Mouse (Mus musculus): ENCODE data around the gene Sgms2. TPM values are rescaled to one million over a fixed set of nuclear protein-coding genes. Genes with fewer than 3 reads are reported as not detected.

Sgms2 gene
- polyA plus RNA-seq, 1 experiment: 4.2 TPM

DNA sequence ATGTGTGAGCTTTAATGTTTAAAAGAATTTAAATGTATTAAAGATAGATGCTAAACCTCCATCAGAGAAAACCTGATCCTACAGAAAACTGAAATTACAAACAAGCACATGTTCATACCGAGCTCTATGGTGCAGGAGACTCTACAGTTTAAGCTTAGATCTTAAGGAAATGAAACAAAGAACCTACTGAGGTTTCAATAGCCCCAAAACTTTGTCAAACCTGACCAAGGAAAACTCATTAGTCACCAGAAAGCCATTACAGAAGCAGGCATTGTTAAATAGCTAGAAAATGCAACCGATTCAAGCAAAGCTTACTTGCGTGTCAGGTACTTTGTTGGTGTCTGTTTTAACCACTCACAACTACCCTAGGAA is 142.6 kb downstream of the Sgms2 start:
- no peak overlapping the region for H3ac ChIP-seq (ENCODE audit: control insufficient read depth, insufficient read length)
- no peaks in the 10 kb centered on the region for H3K36me3 ChIP-seq (ENCODE audit: control insufficient read depth, insufficient read depth)
- H3K4me2 ChIP-seq (ENCODE audit: low read depth): no peak overlapping the region
- no peak overlapping the region for H3K4me3 ChIP-seq
- no peaks in the 10 kb centered on the region for H3K79me2 ChIP-seq (ENCODE audit: control insufficient read depth, insufficient read depth)
- no peaks in the 10 kb centered on the region for H3K27me3 ChIP-seq (ENCODE audit: control insufficient read depth, insufficient read depth, insufficient read length)
- no peak for TF ChIP-seq TCF12 (IDR thresholded peaks at IDR 0.05; ENCODE audit: insufficient read depth, poor library complexity, severe bottlenecking)
- no peak for TF ChIP-seq TCF3 (IDR thresholded peaks at IDR 0.05; ENCODE audit: insufficient read length, low read depth)
- no peak for TF ChIP-seq REST (IDR thresholded peaks at IDR 0.05; ENCODE audit: insufficient read depth, insufficient read length)
- no peak for TF ChIP-seq POLR2A (IDR thresholded peaks at IDR 0.05; ENCODE audit: insufficient read length, low read depth)
- no peak for TF ChIP-seq E2F4 (IDR thresholded peaks at IDR 0.05; ENCODE audit: insufficient read depth)

DNA sequence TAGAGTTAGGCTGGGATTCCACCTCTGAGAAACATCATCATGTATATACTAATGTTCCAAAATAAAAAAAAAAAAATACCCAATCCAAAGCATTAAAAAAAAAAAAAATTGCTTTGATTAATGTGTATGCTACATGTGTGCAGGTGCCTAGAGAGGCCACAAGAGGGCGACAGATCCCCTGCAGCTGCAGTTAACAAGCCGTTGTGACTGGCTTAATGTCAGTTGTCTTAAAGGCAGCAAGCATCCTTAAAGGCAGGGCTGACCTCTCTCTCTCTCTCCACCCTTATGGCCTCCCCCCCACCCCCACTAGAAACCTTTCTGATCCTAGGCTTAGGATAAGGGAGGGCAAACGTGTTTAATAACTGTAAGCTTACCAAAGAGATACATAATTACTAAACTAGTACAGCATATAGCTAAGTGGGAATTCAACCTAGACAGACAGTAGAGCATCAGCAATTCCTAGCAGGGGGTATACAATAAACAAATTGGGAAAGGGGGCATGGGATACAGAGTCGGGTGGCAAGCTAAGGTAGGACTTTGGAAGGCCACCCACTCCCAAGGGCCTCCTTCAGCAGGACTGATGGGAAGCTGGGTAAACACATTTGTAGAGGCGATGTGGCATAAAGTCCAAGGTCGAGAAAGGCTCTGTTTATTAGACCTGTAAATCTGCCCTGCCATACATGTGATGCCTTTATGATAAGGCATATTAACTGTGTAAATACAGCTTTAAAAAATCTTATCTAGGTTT is 143.2 kb downstream of the Sgms2 start:
- H3ac ChIP-seq (ENCODE audit: control insufficient read depth, insufficient read length): no peak overlapping the region
- H3K4me3 ChIP-seq: no peak overlapping the region
- H3K79me2 ChIP-seq (ENCODE audit: control insufficient read depth, insufficient read depth): no peaks in the 10 kb centered on the region
- no peaks in the 10 kb centered on the region for H3K36me3 ChIP-seq (ENCODE audit: control insufficient read depth, insufficient read depth)
- TF ChIP-seq TCF12 (IDR thresholded peaks at IDR 0.05; ENCODE audit: insufficient read depth, poor library complexity, severe bottlenecking) (no peak), REST (IDR thresholded peaks at IDR 0.05; ENCODE audit: insufficient read depth, insufficient read length) (no peak), POLR2A (IDR thresholded peaks at IDR 0.05; ENCODE audit: insufficient read length, low read depth) (no peak), POLR2AphosphoS2 (IDR thresholded peaks at IDR 0.05; ENCODE audit: insufficient read length, low read depth) (no peak), MAX (IDR thresholded peaks at IDR 0.05; ENCODE audit: low read depth) (no peak), CEBPB (IDR thresholded peaks at IDR 0.05; ENCODE audit: insufficient read depth, poor library complexity, severe bottlenecking) (no peak), TCF3 (IDR thresholded peaks at IDR 0.05; ENCODE audit: insufficient read length, low read depth) (no peak), E2F4 (IDR thresholded peaks at IDR 0.05; ENCODE audit: insufficient read depth) (no peak), MYOG (IDR thresholded peaks at IDR 0.05; ENCODE audit: control insufficient read depth in 1 of 3, insufficient read depth in 1 of 3, insufficient read length in 2 of 3, low read depth in 2 of 3) (no peak), MYOD1 (IDR thresholded peaks at IDR 0.05; ENCODE audit: control insufficient read depth in 1 of 3, insufficient read length in 2 of 3, low read depth in 2 of 3) (no peak), SRF (IDR thresholded peaks at IDR 0.05; ENCODE audit: control insufficient read depth, insufficient read length, low read depth) (no peak), USF1 (IDR thresholded peaks at IDR 0.05; ENCODE audit: low read depth) (no peak)
- H3K27me3 ChIP-seq (ENCODE audit: control insufficient read depth, insufficient read depth, insufficient read length): no peaks in the 10 kb centered on the region
- no peak overlapping the region for H3K4me2 ChIP-seq (ENCODE audit: low read depth)

DNA sequence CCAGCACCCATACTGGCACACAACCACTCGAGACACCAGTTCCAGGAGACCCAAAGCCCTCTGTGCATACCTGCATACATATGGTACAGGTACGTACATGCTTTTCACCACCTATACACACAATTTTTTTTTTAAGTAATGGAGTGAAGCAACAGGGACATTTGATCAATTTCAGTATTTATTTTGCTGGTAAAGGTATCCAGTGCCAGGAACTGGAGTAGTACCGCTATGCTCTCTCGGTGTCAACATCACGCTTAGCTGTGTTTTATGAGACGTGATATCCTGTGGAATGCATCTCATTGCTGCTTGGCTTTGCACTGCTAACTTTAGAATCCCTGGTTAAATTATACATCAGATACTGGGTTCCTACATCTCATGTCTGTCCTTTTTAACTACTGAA is 145.3 kb downstream of the Sgms2 start:
- no peaks in the 10 kb centered on the region for H3K79me2 ChIP-seq (ENCODE audit: control insufficient read depth, insufficient read depth)
- no peak overlapping the region for H3K4me3 ChIP-seq
- H3K36me3 ChIP-seq (ENCODE audit: control insufficient read depth, insufficient read depth): no peaks in the 10 kb centered on the region
- H3K4me2 ChIP-seq (ENCODE audit: low read depth): no peak overlapping the region
- H3K27me3 ChIP-seq (ENCODE audit: control insufficient read depth, insufficient read depth, insufficient read length): no peaks in the 10 kb centered on the region
- TF ChIP-seq MAX (IDR thresholded peaks at IDR 0.05; ENCODE audit: low read depth): no peak
- TF ChIP-seq TCF12 (IDR thresholded peaks at IDR 0.05; ENCODE audit: insufficient read depth, poor library complexity, severe bottlenecking): no peak
- no peak for TF ChIP-seq SRF (IDR thresholded peaks at IDR 0.05; ENCODE audit: control insufficient read depth, insufficient read length, low read depth)
- TF ChIP-seq MYOG (IDR thresholded peaks at IDR 0.05; ENCODE audit: control insufficient read depth in 1 of 3, insufficient read depth in 1 of 3, insufficient read length in 2 of 3, low read depth in 2 of 3): no peak
- no peak for TF ChIP-seq REST (IDR thresholded peaks at IDR 0.05; ENCODE audit: insufficient read depth, insufficient read length)
- TF ChIP-seq MYOD1 (IDR thresholded peaks at IDR 0.05; ENCODE audit: control insufficient read depth in 1 of 3, insufficient read length in 2 of 3, low read depth in 2 of 3): no peak
- no peak for TF ChIP-seq POLR2AphosphoS2 (IDR thresholded peaks at IDR 0.05; ENCODE audit: insufficient read length, low read depth)
- no peak for TF ChIP-seq TCF3 (IDR thresholded peaks at IDR 0.05; ENCODE audit: insufficient read length, low read depth)
- no peak for TF ChIP-seq CEBPB (IDR thresholded peaks at IDR 0.05; ENCODE audit: insufficient read depth, poor library complexity, severe bottlenecking)
- no peak for TF ChIP-seq POLR2A (IDR thresholded peaks at IDR 0.05; ENCODE audit: insufficient read length, low read depth)
- no peak for TF ChIP-seq E2F4 (IDR thresholded peaks at IDR 0.05; ENCODE audit: insufficient read depth)
- no peak for TF ChIP-seq USF1 (IDR thresholded peaks at IDR 0.05; ENCODE audit: low read depth)
- no peak overlapping the region for H3ac ChIP-seq (ENCODE audit: control insufficient read depth, insufficient read length)

DNA sequence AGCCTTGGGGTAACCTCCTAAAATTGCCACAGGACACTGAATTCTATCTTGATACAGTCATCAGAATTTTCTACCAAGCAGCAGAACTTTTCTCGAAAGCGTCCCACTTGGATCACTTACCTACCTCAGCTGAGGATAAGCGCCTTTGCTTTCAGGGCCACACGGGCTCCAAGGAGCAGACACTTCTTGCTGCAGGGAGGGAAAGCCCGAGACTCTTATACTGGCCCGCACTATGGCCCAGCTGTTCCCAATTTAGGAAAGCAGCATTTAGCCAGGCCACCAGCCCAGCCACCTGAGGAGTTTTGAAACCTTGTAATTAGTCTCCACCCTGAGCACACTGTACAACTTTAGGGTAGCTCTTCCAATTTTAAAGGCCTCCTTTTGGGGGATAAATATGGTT is 147.9 kb downstream of the Sgms2 start:
- H3K79me2 ChIP-seq (ENCODE audit: control insufficient read depth, insufficient read depth): no peaks in the 10 kb centered on the region
- H3ac ChIP-seq (ENCODE audit: control insufficient read depth, insufficient read length): no peak overlapping the region
- H3K4me3 ChIP-seq: no peak overlapping the region
- H3K27me3 ChIP-seq (ENCODE audit: control insufficient read depth, insufficient read depth, insufficient read length): no peaks in the 10 kb centered on the region
- H3K4me2 ChIP-seq (ENCODE audit: low read depth): no peak overlapping the region
- TF ChIP-seq POLR2A (IDR thresholded peaks at IDR 0.05; ENCODE audit: insufficient read length, low read depth): no peak
- no peak for TF ChIP-seq CEBPB (IDR thresholded peaks at IDR 0.05; ENCODE audit: insufficient read depth, poor library complexity, severe bottlenecking)
- no peak for TF ChIP-seq TCF3 (IDR thresholded peaks at IDR 0.05; ENCODE audit: insufficient read length, low read depth)
- TF ChIP-seq TCF12 (IDR thresholded peaks at IDR 0.05; ENCODE audit: insufficient read depth, poor library complexity, severe bottlenecking): no peak
- no peak for TF ChIP-seq REST (IDR thresholded peaks at IDR 0.05; ENCODE audit: insufficient read depth, insufficient read length)
- TF ChIP-seq MYOG (IDR thresholded peaks at IDR 0.05; ENCODE audit: control insufficient read depth in 1 of 3, insufficient read depth in 1 of 3, insufficient read length in 2 of 3, low read depth in 2 of 3): no peak
- TF ChIP-seq E2F4 (IDR thresholded peaks at IDR 0.05; ENCODE audit: insufficient read depth): no peak
- no peak for TF ChIP-seq SRF (IDR thresholded peaks at IDR 0.05; ENCODE audit: control insufficient read depth, insufficient read length, low read depth)
- TF ChIP-seq MYOD1 (IDR thresholded peaks at IDR 0.05; ENCODE audit: control insufficient read depth in 1 of 3, insufficient read length in 2 of 3, low read depth in 2 of 3): no peak
- no peak for TF ChIP-seq MAX (IDR thresholded peaks at IDR 0.05; ENCODE audit: low read depth)
- no peak for TF ChIP-seq POLR2AphosphoS2 (IDR thresholded peaks at IDR 0.05; ENCODE audit: insufficient read length, low read depth)
- TF ChIP-seq USF1 (IDR thresholded peaks at IDR 0.05; ENCODE audit: low read depth): no peak
- no peaks in the 10 kb centered on the region for H3K36me3 ChIP-seq (ENCODE audit: control insufficient read depth, insufficient read depth)
